Mouse (Mus musculus) kidney, postnatal 0 days (tissue): ENCODE results near the gene Dlgap1. TPM values are rescaled to one million over a fixed set of nuclear protein-coding genes. Genes with fewer than 3 reads are reported as not detected.
A peak's percentile ranks its signal among the peaks of the same experiment; 100 is the strongest.

ENCODE experiments used
- ATAC-seq: fragments of 200-750 bp; cut with Nextera tagmentation; replicated peaks from 2 replicates; pipeline ENCODE4 v1.8.0; 2017; ENCODE audit warnings: low read depth, moderate number of reproducible peaks, moderate TSS enrichment, moderate library complexity; ENCODE audit not compliant: low FRiP score
- DNase-seq: peaks from one replicate; pipeline ENCODE4 v3.0.0-alpha.2; 2016; ENCODE audit warnings: low spot score
- H3K27ac ChIP-seq: fragments of 300-500 bp; sonication (generic); 2 replicates; pipeline ENCODE4 v1.5.1; 2014; ENCODE audit warnings: mild to moderate bottlenecking
- H3K27me3 ChIP-seq: fragments of 300-500 bp; sonication (generic); 2 replicates; pipeline ENCODE4 v1.6.1; 2014; ENCODE audit warnings: low read length, mixed read lengths; ENCODE audit not compliant: insufficient read depth
- H3K36me3 ChIP-seq: fragments of 300-500 bp; sonication (generic); 2 replicates; pipeline ENCODE4 v1.6.1; 2014; ENCODE audit warnings: low read length, mixed read lengths; ENCODE audit not compliant: insufficient read depth
- H3K4me1 ChIP-seq: fragments of 300-500 bp; sonication (generic); replicated peaks from 2 replicates; pipeline ENCODE4 v1.6.1; 2014; ENCODE audit warnings: antibody characterized with exemption, low read length, mixed read lengths; ENCODE audit not compliant: insufficient read depth
- H3K4me2 ChIP-seq: fragments of 300-500 bp; sonication (generic); 2 replicates; pipeline ENCODE4 v1.6.1; 2014; ENCODE audit warnings: mild to moderate bottlenecking, low read length, moderate library complexity, mixed read lengths
- H3K4me3 ChIP-seq: fragments of 300-500 bp; sonication (generic); replicated peaks from 2 replicates; pipeline ENCODE4 v1.5.1; 2014; ENCODE audit warnings: low read depth, low read length
- H3K9ac ChIP-seq: fragments of 300-500 bp; sonication (generic); 2 replicates; pipeline ENCODE4 v1.6.1; 2014; ENCODE audit warnings: low read depth, low read length
- H3K9me3 ChIP-seq: fragments of 300-500 bp; sonication (generic); replicated peaks from 2 replicates; pipeline ENCODE4 v1.6.1; 2016; ENCODE audit warnings: low read length, inconsistent platforms, mixed read lengths
- CTCF ChIP-seq: IDR thresholded peaks from 2 replicates; pipeline ENCODE4 v1.5.1; 2016; ENCODE audit warnings: antibody characterized with exemption, low read depth, mild to moderate bottlenecking, moderate library complexity
- WGBS: fragments of 180-500 bp; shearing (Covaris S2); extraction: QIAGEN DNeasy Blood & Tissue Kit; methylation state at CpG from one replicate; pipeline ENCODE4 v1.1.7; 2014; 5-methylcytosine and 5-hydroxymethylcytosine counted together
- polyA plus RNA-seq: library from polyadenylated mRNA; unstranded; fragments of >200 nt; fragmentation: Nextera tagmentation; extraction: Ambion mirVana; gene quantifications from 2 replicates; pipeline ENCODE4 v1.2.1, GENCODE M21; 2015

The Dlgap1 gene
- polyA plus RNA-seq, 1 experiment from 2014 or later = 3.6 TPM

DNA sequence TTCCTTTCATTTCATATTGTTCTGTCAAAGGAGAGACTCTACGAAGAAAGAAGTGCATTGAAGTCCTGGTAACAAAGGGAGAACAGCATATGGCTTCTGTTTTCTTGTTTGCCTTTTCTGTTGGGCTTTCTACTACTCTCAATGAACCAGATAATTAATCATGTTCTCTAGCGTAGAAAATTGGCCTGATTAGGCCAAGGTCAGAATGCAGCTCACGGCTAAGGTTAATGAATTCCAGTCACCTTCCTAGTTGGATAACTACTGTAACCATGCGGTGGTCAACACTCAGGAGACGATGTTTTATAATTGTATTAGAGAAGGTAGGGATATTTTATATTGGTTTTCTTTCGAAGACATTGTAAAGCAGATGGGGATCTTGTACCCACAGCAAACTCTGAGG is 279.4 kb downstream of the Dlgap1 start:
- Histone ChIP-seq H3K9me3 (no peaks in the 10 kb centered on the region), H3K4me3 (no peak overlapping the region), H3K9ac (no peak overlapping the region), H3K27ac (no peak overlapping the region), H3K27me3 (no peaks in the 10 kb centered on the region), H3K4me1 (no peaks in the 10 kb centered on the region), H3K36me3 (no peaks in the 10 kb centered on the region), H3K4me2 (no peak overlapping the region)
- no peak for DNase-seq
- no peak for TF ChIP-seq CTCF
- 41% methylated on average over 6 of the region's 6 CpGs for WGBS
- ATAC-seq = no peak

DNA sequence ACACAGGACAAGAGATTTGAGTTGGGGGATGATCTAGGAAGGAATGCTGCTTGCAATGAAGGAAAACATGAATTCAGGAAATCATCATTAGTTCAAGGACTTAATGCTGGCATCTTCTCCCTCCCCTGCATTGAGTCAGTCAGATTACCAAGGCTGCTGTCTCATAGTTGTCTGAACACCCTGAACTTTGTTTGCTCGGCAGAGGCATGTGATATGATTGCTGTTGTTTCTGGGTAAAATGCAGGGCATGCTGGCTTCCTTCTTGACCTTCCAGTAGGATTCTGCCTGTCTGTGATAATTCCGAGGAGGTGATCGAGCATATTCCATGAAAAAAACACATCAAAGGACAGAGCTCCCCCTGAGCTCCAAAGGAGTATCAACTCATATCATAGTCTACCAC is 283.6 kb downstream of the Dlgap1 start:
- no peak overlapping the region for H3K27ac ChIP-seq
- no peak overlapping the region for H3K4me2 ChIP-seq
- 86% methylated on average over 3 of the region's 3 CpGs for WGBS
- H3K27me3 ChIP-seq = no peaks in the 10 kb centered on the region
- no peaks in the 10 kb centered on the region for H3K4me1 ChIP-seq
- ATAC-seq = no peak
- no peaks in the 10 kb centered on the region for H3K9me3 ChIP-seq
- DNase-seq = no peak
- no peak overlapping the region for H3K9ac ChIP-seq
- no peak overlapping the region for H3K4me3 ChIP-seq
- no peak for TF ChIP-seq CTCF
- no peaks in the 10 kb centered on the region for H3K36me3 ChIP-seq

DNA sequence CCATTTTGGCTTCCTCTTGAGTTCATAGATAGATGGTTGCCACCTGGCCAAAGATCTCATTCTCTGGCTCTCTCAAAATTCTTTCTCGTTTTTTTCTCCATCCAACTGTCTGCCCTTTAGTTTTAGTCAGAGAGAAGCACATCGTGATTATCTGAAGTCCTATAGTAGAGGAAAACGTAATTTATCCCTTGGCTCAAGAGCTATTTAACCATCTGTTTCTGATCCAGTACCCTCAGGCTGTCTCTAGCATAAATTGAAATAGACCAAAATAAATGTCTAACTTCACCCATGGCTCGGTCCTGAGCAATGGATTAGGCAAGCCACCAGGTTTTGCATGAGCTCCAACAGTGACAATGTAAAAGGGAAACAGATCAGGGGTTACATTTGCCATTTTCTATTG is 287.5 kb downstream of the Dlgap1 start:
- Histone ChIP-seq H3K9me3 (no peaks in the 10 kb centered on the region), H3K27ac (no peak overlapping the region), H3K4me3 (no peak overlapping the region), H3K4me1 (no peaks in the 10 kb centered on the region), H3K9ac (no peak overlapping the region), H3K36me3 (no peaks in the 10 kb centered on the region), H3K4me2 (no peak overlapping the region), H3K27me3 (no peaks in the 10 kb centered on the region)
- ATAC-seq (no peak), DNase-seq (no peak)
- 68% methylated on average over 4 of the region's 4 CpGs for WGBS
- TF ChIP-seq CTCF = no peak

DNA sequence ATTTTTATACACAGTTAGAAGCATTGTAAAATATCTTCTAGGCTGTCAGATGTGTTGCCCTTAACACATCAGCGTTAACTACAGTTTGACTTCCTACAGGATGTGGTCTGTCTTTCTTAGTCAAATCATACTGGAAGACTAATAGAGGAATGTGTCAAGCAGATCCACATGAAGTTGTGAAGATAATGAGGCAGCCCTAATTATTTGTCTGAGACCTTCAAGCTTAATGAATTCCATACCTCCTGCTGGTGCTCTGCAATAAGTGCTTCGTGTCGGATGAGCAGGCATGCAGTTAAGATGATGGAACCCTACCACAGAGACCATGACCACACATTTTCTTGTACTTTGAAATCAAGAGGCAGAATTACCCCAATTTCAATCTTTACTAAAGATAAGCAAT is 294.3 kb downstream of the Dlgap1 start:
- Histone ChIP-seq H3K4me3 (no peak overlapping the region), H3K9me3 (no peaks in the 10 kb centered on the region), H3K27ac (no peak overlapping the region), H3K9ac (no peak overlapping the region), H3K4me1 (no peaks in the 10 kb centered on the region), H3K4me2 (no peak overlapping the region), H3K27me3 (no peaks in the 10 kb centered on the region), H3K36me3 (no peaks in the 10 kb centered on the region)
- ATAC-seq = no peak
- TF ChIP-seq CTCF = no peak
- 90% methylated on average over 3 of the region's 3 CpGs for WGBS
- no peak for DNase-seq

DNA sequence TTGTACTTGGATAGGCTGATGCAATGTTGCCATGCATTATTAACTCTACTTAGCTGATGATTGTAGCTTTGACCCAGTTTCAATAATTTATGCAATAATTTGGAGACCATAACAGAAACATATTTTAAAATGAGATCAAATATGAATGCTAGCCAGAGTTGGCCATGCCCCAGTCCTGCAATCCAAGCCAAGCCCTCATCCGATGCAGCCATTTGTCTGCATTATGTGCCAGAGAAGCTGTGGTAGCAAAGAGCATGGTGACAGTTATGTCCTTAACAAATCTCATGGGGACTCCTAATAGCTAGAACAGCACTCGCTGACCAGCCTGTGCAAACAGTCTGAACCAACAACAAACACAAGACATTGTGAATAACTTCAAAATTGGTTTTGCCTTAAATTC is 303.3 kb downstream of the Dlgap1 start:
- H3K4me3 ChIP-seq = no peak overlapping the region
- 81% methylated on average over 2 of the region's 2 CpGs for WGBS
- no peak for ATAC-seq

DNA sequence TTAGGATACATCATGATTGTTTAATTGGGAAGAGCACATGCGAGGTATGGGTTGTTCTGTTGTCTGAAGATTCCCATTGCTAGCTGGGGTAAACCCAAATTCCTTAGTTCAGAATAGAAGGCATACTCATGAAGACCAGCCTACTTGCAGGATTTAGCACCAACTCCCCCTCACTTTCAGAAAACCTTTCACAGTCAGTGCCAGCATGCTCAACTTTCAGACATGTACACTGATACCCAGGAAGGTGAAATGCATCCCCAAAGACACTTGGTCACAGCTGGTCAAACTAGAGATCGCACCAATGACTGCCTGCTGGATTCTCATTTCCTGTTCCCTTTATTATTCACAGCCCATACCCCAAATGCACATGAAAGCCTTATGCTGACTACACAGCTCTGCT is 318.8 kb downstream of the Dlgap1 start:
- ATAC-seq = 0 out of 2 replicates have a peak, but pooled peaks have one; percentile 36
- 63% methylated on average over 2 of the region's 2 CpGs for WGBS

More for the DNA sequence above, 303.3 kb downstream of the Dlgap1 start:
- no peak overlapping the region for H3K27ac ChIP-seq
- H3K9ac ChIP-seq = no peak overlapping the region
- H3K4me1 ChIP-seq = no peaks in the 10 kb centered on the region
- H3K36me3 ChIP-seq = no peaks in the 10 kb centered on the region
- no peak overlapping the region for H3K4me2 ChIP-seq
- DNase-seq = no peak
- no peak for TF ChIP-seq CTCF
- H3K27me3 ChIP-seq = no peaks in the 10 kb centered on the region
- no peaks in the 10 kb centered on the region for H3K9me3 ChIP-seq

DNA sequence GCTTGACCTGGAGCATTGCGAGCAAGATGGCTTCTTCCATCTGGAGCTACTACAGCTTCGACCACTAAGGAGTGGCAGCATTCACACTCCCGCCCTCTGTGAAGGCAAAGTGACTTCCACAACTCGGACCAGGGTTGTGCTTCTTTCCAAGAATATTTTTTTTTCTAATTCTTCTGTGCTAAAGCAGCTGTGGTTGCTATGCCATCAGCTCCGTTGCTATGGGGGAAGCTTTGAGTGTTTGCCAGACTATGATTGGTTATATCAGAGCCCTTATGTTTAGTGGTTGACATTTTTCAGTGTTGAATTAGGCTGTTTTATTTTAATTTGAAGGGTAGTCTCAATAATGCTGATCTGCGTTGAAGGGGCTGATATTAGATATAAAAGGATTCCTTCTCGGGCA is 325.2 kb downstream of the Dlgap1 start:
- ATAC-seq = no peak
- Histone ChIP-seq H3K4me1 (no peaks in the 10 kb centered on the region), H3K36me3 (no peaks in the 10 kb centered on the region), H3K4me2 (no peak overlapping the region), H3K9me3 (no peaks in the 10 kb centered on the region), H3K4me3 (no peak overlapping the region), H3K9ac (no peak overlapping the region), H3K27me3 (no peaks in the 10 kb centered on the region), H3K27ac (no peak overlapping the region)
- no peak for TF ChIP-seq CTCF
- 84% methylated on average over 7 of the region's 7 CpGs for WGBS
- no peak for DNase-seq

More for the DNA sequence above, 318.8 kb downstream of the Dlgap1 start:
- H3K4me1 ChIP-seq = no peaks in the 10 kb centered on the region
- DNase-seq = peak; percentile 49
- no peaks in the 10 kb centered on the region for H3K27me3 ChIP-seq
- no peak overlapping the region for H3K4me2 ChIP-seq
- H3K9ac ChIP-seq = no peak overlapping the region
- H3K4me3 ChIP-seq = no peak overlapping the region
- no peaks in the 10 kb centered on the region for H3K36me3 ChIP-seq
- H3K9me3 ChIP-seq = no peaks in the 10 kb centered on the region
- no peak overlapping the region for H3K27ac ChIP-seq
- no peak for TF ChIP-seq CTCF
